Mouse (Mus musculus) heart, adult 11 months (tissue): ENCODE results near the gene Ndufaf2.

Source experiments
- DNase-seq: peaks from one replicate; pipeline ENCODE4 v3.0.0; 2022

Ndufaf2 gene

DNA sequence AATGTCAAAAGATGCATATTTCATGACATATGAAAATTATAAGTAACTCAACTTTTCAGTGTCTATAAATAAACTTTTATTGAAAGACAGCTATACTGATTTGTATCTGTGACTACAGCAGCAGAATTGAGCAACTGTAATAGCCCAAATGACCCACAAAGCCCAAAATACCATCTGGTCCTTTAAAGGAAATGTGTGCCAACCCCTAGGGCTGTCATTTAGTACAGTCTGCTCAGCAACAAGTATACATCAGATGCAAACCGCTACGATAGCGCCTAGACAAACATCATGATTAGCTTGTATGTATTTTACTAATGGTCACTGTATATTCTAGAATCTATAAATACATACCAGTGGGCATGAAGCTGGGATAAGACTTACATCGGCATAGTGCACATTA, 74.3 kb downstream of the Ndufaf2 start:
- DNase-seq, result peak; percentile 44

- no peak for DNase-seq
Measured at GRCm38 (mm10) chr13:108077901-108078300, 80.5 kb downstream of the Ndufaf2 start.

- peak; percentile 79 for DNase-seq
Measured at GRCm38 (mm10) chr13:108077476-108077875, 80.9 kb downstream of the Ndufaf2 start.

GRCm38 (mm10) chr13:108070171-108070570, 88.3 kb downstream of the Ndufaf2 start:
- DNase-seq, result peak; percentile 10

DNA sequence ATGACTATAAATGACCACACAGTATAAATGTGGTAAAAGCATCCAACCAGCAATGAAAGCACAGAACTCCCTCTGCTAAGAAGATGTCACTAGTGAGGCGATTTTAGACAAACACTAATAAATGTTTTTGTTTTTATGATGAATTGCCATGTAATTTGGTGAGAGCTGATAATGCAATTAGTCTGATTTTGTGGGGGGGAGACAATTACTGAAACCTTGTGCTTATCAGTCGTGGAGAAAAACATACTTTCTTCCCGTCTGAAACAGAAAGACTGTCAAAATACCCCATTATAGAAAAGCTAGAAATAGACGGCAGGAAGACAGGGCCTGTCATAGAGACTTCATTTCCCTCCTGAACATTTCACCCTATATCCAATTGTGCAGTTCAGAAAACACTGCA, 89.3 kb downstream of the Ndufaf2 start:
- no peak for DNase-seq

DNA sequence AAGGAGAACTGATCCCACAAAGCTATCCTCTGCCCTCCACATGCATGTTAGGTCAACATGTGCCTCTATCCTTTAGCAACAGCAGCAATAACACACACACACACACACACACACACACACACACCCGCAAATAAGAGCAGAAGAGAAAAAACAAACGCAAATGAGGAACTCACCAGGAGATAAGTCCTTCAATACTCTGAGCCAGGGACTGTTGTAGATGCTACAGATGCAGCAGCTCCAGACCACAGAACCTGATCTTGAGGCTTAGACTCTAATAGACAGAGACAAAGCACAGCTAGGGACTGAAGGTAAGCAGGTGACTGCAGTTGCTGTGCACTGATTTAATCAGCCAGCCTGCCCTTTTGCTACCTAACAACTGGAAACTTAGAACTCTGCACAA, 92.4 kb downstream of the Ndufaf2 start:
- no peak for DNase-seq

- peak; percentile 29 for DNase-seq
Measured at GRCm38 (mm10) chr13:108064331-108064730, 94.1 kb downstream of the Ndufaf2 start.

DNA sequence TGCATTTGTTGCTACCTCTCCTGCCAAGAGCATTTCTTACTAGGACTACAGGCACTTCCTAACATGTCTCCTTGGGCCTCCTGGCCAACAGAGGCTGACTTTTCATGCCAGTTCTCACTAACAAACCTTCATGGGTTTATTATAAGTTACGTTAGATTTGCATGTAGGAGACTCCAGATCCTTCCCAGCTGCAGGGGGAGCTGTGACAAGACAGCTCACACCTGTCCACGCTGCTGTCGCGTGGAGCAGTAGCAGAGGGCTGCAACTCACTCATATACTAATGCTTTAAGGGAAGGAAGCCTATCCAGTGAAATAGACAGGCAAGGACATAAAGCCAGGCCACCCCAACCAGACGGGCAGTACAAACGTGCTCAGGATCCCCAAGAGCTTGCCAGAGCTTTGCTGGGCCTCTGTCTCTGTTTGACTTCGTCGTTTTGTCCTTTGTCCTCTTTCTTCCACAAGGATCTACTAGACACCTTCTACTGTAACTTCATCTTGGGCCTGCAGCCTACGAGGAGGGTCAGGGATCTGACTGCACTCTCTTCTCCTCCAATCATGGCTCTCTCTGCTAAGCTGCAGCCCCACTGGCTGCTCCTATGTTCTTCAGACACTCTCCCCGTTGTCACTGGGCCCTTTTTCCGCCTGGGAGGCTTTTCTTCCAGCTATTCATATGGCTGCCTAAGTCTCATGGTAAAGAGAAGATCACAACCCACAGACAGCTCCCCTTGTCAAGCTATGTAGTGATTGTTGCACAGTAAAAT, 94.9 kb downstream of the Ndufaf2 start:
- DNase-seq, result peak; percentile 75

- DNase-seq, result peak; percentile 79
Measured at GRCm38 (mm10) chr13:108062900-108063299, 95.5 kb downstream of the Ndufaf2 start.

DNA sequence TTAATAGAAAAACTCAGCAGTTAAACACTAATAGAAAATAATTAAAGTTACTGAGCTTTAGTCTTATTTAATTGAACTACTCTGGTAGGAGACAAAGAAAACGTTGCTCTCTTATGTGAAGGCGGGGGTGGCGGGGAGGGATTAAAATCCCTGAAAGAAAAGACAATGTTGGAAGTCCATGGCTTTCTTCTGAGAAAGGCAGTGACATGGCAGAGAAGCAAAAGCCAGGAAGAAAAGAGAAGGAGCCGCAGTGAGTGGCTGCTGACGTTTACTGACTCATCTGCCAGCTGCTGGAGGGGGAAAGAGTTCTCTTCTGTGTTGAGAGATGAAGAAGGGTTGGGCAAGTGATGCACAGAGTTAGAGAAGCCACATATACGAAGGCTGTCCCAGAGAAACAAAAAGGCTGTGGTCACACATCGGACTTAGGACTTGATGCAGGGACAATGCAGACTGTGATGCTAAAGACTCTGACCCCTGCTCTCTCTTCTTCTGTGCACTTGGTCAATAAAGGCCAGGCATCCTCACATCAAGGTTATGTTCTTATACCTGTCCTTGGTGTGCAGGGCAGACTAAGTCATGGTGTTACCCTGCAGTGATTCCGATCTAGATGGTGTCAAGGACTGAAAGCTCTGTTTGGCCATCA, 97.4 kb downstream of the Ndufaf2 start:
- peak; percentile 80 for DNase-seq

GRCm38 (mm10) chr13:108060286-108060885, 98.0 kb downstream of the Ndufaf2 start:
- DNase-seq, result peak; percentile 34

GRCm38 (mm10) chr13:108056896-108057295, 101.5 kb downstream of the Ndufaf2 start:
- peak; percentile 88 for DNase-seq

- peak; percentile 22 for DNase-seq
Measured at GRCm38 (mm10) chr13:108047364-108047763, 111.1 kb downstream of the Ndufaf2 start.

- peak; percentile 56 for DNase-seq
Measured at GRCm38 (mm10) chr13:108046891-108047290, 111.5 kb downstream of the Ndufaf2 start.

GRCm38 (mm10) chr13:108046071-108046470, 112.4 kb downstream of the Ndufaf2 start:
- no peak for DNase-seq

GRCm38 (mm10) chr13:108045646-108046045, 112.8 kb downstream of the Ndufaf2 start:
- peak; percentile 71 for DNase-seq

DNA sequence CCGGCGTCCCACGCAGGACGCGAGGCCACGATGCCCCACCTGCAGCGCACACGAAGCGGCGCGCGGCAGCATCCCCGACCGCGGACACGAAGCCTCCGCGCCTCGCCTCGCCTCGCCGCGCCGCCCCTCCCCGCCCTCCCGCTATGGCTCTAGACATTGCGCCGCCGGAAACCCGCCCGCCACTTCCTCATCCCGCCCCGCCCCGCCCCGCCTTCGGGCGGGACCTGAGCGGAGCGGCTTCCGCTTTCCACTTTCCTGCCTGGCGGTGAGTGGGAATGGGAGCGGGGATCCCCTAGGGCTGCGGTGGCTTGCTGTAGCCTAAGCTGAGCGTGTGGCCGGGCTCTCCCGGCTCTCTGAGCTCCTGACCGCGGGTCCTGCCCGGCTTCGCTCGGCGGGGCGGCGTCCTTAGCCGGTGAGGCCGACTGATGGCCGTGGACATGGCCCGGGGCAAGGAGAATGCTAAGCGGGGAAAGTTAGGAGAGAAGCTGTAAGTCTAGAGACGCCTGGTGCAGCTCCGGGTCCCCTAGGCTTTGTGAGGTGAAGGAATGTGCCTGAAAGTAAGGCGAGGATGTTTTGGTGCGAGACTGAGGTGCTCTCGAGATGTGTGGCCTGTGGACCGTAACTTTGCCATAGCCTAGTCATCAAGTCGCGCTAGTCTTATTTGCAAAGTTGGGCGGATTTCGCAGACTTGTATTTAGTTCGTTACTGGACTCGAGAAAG, 114.0 kb downstream of the Ndufaf2 start, which contains the start of gene Smim15:
TSS of gene Smim15 (plus strand) at position 225 of the 720 bp plus-strand sequence.
- DNase-seq, result peak; percentile 99

DNA sequence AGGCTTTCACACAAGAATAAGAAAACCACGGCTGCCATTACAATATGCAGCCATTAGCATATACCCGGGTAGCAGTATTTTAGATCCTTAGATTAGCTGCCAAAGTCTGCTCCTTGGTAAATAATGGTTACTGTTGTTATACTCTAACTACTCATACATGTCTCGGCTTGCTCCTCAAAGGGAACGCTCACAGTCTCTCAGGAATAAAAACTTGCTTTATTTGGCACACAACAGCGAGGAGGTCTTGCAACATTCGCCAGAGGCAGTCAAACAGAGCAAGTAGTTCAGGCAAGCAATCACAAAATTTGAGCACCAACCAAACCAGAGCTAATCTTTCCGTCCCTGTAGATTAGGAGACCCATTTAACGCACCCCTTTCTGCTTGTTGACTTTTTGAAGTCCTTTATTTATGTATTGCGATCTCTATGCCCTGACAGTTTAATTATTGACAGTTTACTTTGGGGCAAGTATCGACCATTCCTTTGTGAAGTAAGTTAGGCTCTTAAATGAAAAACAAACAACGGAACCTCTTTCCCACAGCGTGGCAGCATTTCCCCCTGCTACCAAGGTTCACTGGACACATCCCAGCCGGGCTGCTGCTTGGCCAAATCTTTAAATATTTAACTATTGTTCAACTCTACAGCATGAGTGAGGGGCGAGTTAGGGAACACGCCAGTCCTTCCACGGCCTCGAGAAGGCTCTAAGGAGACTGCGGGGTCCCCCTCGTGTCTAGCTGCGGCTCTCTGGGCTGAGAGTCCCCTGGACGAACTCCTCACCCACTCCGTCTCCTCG, 114.8 kb downstream of the Ndufaf2 start:
- DNase-seq, result peak; percentile 95

DNA sequence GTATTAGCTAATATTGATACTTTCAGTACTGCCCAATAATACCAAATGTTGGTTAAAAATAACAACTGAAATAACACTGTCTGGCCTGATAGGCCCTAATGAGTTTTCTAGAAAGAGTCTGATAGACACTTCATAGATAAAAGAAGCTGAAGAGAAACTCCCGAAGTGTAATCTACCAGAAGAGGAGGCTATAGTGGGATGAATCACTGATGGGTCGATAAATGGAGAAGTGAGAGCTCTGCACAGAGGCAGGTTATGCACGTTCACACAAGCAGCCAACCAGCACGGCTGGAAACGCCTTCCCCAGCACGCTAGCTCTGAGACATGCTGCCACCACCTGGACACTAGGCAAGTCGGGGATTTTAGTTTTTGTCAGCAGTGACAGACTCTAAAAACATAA, 117.1 kb downstream of the Ndufaf2 start:
- DNase-seq, result peak; percentile 96

DNA sequence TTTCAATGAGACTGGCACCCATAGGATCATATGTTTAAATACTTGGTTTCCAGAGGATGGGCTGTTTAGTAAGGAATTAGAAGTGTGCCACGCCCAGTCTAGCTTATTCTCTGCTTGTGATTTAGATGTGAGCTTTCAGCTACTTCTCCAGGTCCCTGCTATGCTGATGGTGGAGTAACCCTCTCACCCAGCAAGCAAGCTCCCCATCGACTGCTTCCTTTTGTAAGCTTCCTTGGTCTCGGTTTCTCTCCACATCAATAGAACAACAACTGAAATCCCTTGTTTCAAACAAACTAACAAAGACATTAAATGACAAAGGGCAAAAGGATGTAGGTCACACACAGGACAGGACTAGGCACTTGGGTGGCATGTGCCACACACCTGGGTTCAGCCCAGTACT, 118.0 kb downstream of the Ndufaf2 start:
- DNase-seq, result peak; percentile 75

DNA sequence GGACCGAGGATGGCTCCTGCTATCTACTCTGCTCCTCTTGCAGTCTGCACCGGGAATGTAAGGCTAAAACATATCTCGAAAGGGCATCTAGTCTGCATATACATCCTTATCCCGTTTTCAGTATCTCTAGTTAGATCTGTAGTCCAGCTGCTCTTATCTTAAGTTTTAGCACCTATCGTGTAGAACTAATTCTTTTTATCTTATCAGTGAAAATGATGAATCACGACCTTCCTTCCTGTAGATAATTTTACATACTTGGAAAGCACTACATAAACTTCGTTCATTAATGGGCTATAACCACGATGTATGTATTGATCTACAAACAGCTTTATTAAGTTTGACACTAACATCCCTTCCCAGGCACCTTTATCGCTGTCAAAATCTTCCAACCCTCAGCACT, 118.5 kb downstream of the Ndufaf2 start:
- DNase-seq, result peak; percentile 81

DNA sequence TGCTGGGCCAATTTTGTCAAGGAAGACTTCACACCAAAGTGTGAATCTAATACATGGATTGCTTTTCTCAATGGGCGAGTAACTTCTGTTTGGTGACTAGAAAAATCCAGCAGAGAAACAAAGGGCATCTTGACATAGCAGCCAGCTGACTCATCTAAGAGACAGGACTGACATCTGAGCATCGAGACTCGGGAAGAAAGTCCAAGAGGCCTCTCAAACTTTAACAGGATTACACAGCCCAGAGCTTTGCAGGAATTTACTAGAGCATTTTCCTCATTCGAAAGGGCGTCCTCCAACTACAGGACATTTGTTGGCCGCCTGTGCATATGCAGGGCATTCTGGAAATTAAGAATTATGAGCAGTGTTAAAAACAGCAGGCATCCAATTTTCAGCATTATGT, 119.0 kb downstream of the Ndufaf2 start:
- no peak for DNase-seq
